Mouse (Mus musculus): ENCODE results near the gene Iscu. TPM values are rescaled to one million over a fixed set of nuclear protein-coding genes. Genes with fewer than 3 reads are reported as not detected.
"Not testable (repeated sequence)": the region's sequence is repeated elsewhere in the genome, so short reads cannot be mapped to it uniquely, and the experiment has no call there.

Iscu gene
- polyA plus RNA-seq, 1 experiment from 2014 or later = 112 TPM

DNA sequence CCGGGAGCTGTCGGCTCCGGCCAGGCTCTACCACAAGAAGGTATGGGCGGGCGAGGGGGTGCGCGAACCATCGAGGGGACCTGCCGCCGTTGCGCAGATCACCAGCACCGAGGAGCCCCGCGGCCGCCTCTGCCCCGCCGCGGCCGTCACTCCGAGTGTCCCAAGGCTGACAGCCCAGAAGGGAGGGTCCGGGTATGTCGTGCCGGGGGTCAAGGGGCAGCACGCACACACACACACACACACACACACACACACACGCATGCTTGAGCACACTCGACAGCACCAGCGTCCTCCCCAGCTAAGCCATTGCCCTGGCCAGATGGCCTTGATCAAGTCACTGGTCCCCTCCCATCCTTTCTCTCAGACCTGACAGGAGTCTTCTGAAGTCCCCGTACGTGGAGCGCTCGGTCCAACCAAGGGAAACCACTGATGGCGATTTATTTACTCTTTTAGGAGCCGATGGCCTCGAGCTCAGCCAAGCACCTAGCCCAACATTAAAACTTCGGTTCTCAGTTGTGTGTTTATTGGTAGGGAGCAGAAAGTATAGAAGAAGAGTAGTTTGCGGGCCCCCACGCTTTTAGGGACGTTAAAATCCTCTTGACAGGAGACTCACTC lies 464 bp downstream of the Iscu start:
- H3K27ac ChIP-seq (ENCODE audit: low read depth) = peak overlapping the region; percentile 99; the same call in 1 of the 2 replicates
- peak overlapping the region; percentile 65 for H3K9ac ChIP-seq
- peaks cover 43% of the 10 kb centered on the region for H3K36me3 ChIP-seq (ENCODE audit: insufficient read depth)
- no peaks in the 10 kb centered on the region for H3K27me3 ChIP-seq (ENCODE audit: insufficient read depth, low read length)
- H3K4me2 ChIP-seq = peak overlapping the region; percentile 95
- TF ChIP-seq CTCF (IDR thresholded peaks at IDR 0.05; ENCODE audit: low read depth) = no peak
- DNase-seq = no peak
- H3K9me3 ChIP-seq (ENCODE audit: low read depth, low read length) = no peaks in the 10 kb centered on the region
- peak overlapping the region; percentile 99 for H3K4me3 ChIP-seq (ENCODE audit: low read depth, low read length)
- no peaks in the 10 kb centered on the region for H3K4me1 ChIP-seq (ENCODE audit: insufficient read depth)
- under 1% methylated on average over 28 of the region's 38 CpGs for WGBS
- ATAC-seq (ENCODE audit: insufficient read depth) = peak; percentile 25

DNA sequence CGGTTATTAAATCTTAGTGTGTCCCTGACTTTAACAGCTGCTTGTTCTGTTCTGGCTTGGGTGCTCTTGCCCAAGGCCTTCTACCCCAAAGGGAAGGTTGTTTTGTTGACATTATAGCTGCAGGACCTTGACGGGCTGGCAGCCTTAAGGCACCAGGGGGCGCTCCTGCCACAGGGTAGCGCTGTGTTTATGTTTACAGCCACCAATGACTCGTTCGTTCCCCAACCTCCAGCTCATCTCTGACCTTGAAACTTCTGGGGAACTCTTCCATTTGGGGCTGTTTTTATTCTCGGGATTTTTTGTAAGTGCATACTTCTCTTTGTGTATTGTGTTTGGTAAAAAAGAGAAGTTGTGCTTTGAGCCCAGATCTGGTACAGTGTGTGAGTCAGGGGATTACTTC lies 1.1 kb downstream of the Iscu start:
- Histone ChIP-seq H3K4me3 (ENCODE audit: low read depth, low read length) (peak overlapping the region; percentile 99), H3K36me3 (ENCODE audit: insufficient read depth) (peaks cover 43% of the 10 kb centered on the region), H3K27me3 (ENCODE audit: insufficient read depth, low read length) (no peaks in the 10 kb centered on the region), H3K9me3 (ENCODE audit: low read depth, low read length) (no peaks in the 10 kb centered on the region), H3K9ac (no peak overlapping the region), H3K4me2 (peak overlapping the region; percentile 95), H3K27ac (ENCODE audit: low read depth) (no peak overlapping the region), H3K4me1 (ENCODE audit: insufficient read depth) (no peaks in the 10 kb centered on the region)
- peak; percentile 97 for TF ChIP-seq CTCF (IDR thresholded peaks at IDR 0.05; ENCODE audit: low read depth)
- DNase-seq (peak; percentile 94), ATAC-seq (ENCODE audit: insufficient read depth) (0 out of 2 replicates have a peak, but pooled peaks have one; percentile 18)
- WGBS = 1% methylated on average over 7 of the region's 7 CpGs

DNA sequence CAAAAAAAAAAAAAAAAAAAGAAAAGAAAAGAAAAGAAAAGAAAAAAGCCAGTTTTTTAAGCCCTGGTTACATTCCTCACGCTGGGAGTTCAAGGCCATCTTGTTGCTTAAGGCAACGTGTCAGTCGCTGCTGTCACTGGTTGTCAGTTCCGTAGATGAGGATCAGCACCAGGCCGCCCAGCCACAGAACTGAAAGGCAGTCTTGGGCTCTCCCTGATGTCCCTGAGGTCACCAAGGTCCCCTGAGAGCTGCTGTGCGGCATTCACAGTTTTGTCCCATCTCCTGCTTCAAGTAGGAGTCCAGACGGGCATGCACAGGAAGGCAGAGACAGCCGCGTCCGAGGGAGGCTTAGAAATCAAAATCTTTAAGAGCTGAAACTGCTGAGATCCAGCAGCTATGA lies 3.0 kb downstream of the Iscu start:
- no peak for ATAC-seq (ENCODE audit: insufficient read depth)
- no peak overlapping the region for H3K4me2 ChIP-seq
- no peak for TF ChIP-seq CTCF (IDR thresholded peaks at IDR 0.05; ENCODE audit: low read depth)
- H3K9ac ChIP-seq = no peak overlapping the region
- WGBS = 89% methylated on average over 10 of the region's 10 CpGs
- no peaks in the 10 kb centered on the region for H3K4me1 ChIP-seq (ENCODE audit: insufficient read depth)
- no peak overlapping the region for H3K27ac ChIP-seq (ENCODE audit: low read depth)
- no peaks in the 10 kb centered on the region for H3K27me3 ChIP-seq (ENCODE audit: insufficient read depth, low read length)
- H3K36me3 ChIP-seq (ENCODE audit: insufficient read depth) = peaks cover 43% of the 10 kb centered on the region
- H3K4me3 ChIP-seq (ENCODE audit: low read depth, low read length) = no peak overlapping the region
- DNase-seq = no peak
- H3K9me3 ChIP-seq (ENCODE audit: low read depth, low read length) = no peaks in the 10 kb centered on the region

DNA sequence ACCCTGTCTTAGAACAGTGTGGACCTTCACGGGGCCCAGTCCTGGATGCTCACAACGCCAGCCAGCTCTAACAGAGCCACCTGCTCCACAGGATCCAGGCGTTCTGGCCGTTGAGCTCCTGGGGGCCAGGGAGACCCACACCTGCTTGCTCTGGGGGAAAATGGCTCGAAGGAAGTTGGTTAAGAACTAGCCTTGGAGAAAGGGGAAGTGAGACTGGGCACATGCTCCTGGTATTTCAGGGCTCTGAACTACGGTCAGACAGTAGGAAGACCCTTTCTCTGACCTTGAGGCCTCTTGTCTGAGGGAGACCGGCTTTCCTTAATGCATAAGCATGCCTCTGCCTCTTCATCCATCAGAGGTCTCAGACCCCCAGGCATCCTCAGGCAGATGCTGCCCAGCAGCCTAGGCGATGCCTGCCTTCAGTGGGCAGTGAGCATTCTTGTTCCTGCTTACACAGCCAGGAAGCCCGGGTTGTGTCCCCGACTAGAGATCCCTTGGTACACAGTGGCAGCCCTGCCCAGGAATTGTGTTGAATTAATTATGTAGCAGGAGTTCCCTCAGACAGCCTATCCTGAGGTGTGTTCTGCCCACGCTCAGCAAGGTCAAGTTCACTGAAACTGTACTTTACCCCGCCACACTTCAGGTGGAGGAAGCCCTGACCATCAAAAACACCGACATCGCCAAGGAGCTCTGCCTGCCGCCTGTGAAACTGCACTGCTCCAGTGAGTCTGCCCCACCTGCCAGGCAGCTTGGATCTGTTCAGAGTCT lies 3.8 kb downstream of the Iscu start:
- no peaks in the 10 kb centered on the region for H3K27me3 ChIP-seq (ENCODE audit: insufficient read depth, low read length)
- no peak for ATAC-seq (ENCODE audit: insufficient read depth)
- H3K9me3 ChIP-seq (ENCODE audit: low read depth, low read length) = no peaks in the 10 kb centered on the region
- H3K9ac ChIP-seq = no peak overlapping the region
- 87% methylated on average over 15 of the region's 15 CpGs for WGBS
- TF ChIP-seq CTCF (IDR thresholded peaks at IDR 0.05; ENCODE audit: low read depth) = no peak
- H3K4me2 ChIP-seq = no peak overlapping the region
- no peaks in the 10 kb centered on the region for H3K4me1 ChIP-seq (ENCODE audit: insufficient read depth)
- no peak for DNase-seq
- no peak overlapping the region for H3K4me3 ChIP-seq (ENCODE audit: low read depth, low read length)
- H3K27ac ChIP-seq (ENCODE audit: low read depth) = no peak overlapping the region
- peaks cover 43% of the 10 kb centered on the region for H3K36me3 ChIP-seq (ENCODE audit: insufficient read depth)

DNA sequence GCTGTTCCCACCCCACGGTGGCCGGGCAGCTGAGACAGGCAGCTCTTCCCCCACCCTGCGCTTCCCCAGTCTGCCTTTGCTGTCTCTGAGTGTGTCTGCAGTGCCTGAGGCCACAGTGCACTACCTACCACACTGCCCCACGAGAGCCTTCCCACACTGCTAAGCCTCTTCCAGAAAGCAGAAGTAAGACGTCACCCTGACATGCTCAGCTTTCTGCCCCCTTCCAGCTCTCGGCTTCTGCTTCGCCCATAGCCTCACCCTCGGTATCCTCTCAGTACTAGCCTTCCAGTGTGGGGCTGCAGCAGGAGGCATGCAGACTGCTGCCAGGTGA lies 4.3 kb downstream of the Iscu start:
- Histone ChIP-seq H3K27me3 (ENCODE audit: insufficient read depth, low read length) (no peaks in the 10 kb centered on the region), H3K4me1 (ENCODE audit: insufficient read depth) (no peaks in the 10 kb centered on the region), H3K27ac (ENCODE audit: low read depth) (no peak overlapping the region), H3K36me3 (ENCODE audit: insufficient read depth) (peaks cover 43% of the 10 kb centered on the region), H3K4me2 (no peak overlapping the region), H3K9me3 (ENCODE audit: low read depth, low read length) (no peaks in the 10 kb centered on the region), H3K9ac (no peak overlapping the region), H3K4me3 (ENCODE audit: low read depth, low read length) (no peak overlapping the region)
- DNase-seq (no peak), ATAC-seq (ENCODE audit: insufficient read depth) (no peak)
- no peak for TF ChIP-seq CTCF (IDR thresholded peaks at IDR 0.05; ENCODE audit: low read depth)
- 82% methylated on average over 8 of the region's 8 CpGs for WGBS

DNA sequence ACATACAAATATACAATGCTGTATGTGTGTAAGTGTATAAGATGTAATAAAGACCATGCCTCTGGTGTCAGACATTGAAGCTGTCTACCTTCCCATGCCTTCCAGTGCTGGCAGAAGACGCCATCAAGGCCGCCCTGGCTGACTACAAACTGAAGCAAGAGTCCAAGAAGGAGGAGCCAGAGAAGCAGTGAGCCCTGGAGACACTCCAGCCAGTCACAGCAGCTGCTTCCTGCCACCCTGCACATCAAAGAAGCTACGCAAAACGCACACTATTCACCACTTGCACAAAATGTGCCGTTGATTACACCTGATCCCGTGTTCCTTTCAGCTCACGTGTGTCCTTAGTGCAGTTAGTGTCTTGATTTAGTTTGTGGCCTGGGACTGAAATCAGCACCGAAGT lies 5.2 kb downstream of the Iscu start:
- not testable (repeated sequence) for H3K4me1 ChIP-seq (ENCODE audit: insufficient read depth); H3K4me3 ChIP-seq (ENCODE audit: low read depth, low read length); H3K4me2 ChIP-seq; H3K27ac ChIP-seq (ENCODE audit: low read depth); H3K27me3 ChIP-seq (ENCODE audit: insufficient read depth, low read length); ATAC-seq (ENCODE audit: insufficient read depth); DNase-seq; H3K9ac ChIP-seq; H3K9me3 ChIP-seq (ENCODE audit: low read depth, low read length)
- peaks cover 43% of the 10 kb centered on the region for H3K36me3 ChIP-seq (ENCODE audit: insufficient read depth)
- 86% methylated on average over 8 of the region's 8 CpGs for WGBS

DNA sequence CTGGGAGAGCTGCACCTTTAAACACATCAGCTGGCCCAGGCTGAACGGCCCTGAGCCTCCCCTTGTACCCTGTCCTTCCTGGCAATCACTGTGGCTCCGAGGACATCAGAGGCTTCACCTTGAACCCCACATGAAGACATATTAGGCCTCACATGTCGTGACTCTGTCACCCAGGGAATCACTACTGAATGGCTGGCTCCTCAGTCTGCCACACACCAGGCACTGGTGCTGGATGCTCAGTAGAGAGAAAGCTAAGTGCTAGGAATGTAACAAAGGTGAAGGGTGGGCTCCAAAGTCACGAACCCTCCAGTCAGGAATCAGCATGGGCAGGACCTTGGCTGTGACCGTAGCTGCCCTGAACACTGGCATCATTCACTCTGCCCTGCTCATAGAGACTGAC lies 7.0 kb downstream of the Iscu start:
- 74% methylated on average over 5 of the region's 5 CpGs for WGBS

More for the DNA sequence above, 7.0 kb downstream of the Iscu start:
- H3K9me3 ChIP-seq (ENCODE audit: low read depth, low read length) = no peaks in the 10 kb centered on the region
- no peak overlapping the region for H3K4me2 ChIP-seq
- no peak overlapping the region for H3K27ac ChIP-seq (ENCODE audit: low read depth)
- no peak for TF ChIP-seq CTCF (IDR thresholded peaks at IDR 0.05; ENCODE audit: low read depth)
- H3K9ac ChIP-seq = no peak overlapping the region
- no peak overlapping the region for H3K4me3 ChIP-seq (ENCODE audit: low read depth, low read length)
- DNase-seq = no peak
- no peaks in the 10 kb centered on the region for H3K4me1 ChIP-seq (ENCODE audit: insufficient read depth)
- no peak for ATAC-seq (ENCODE audit: insufficient read depth)
- H3K36me3 ChIP-seq (ENCODE audit: insufficient read depth) = peaks cover 40% of the 10 kb centered on the region
- H3K27me3 ChIP-seq (ENCODE audit: insufficient read depth, low read length) = no peaks in the 10 kb centered on the region

All from lung, embryonic 14.5 days (tissue).